Mouse (Mus musculus) neural tube, embryonic 12.5 days (tissue): Measurements from ENCODE around the gene Ankrd55. TPM values are rescaled to one million over a fixed set of nuclear protein-coding genes. Genes with fewer than 3 reads are reported as not detected.

Experiments
- ATAC-seq: fragments of 200-750 bp; cut with Nextera tagmentation; 2 replicates; pipeline ENCODE4 v1.8.0; 2017; ENCODE audit warnings: low read depth, mild to moderate bottlenecking, moderate TSS enrichment, moderate library complexity; ENCODE audit not compliant: low FRiP score
- H3K27ac ChIP-seq: fragments of 300-500 bp; sonication (generic); 2 replicates; pipeline ENCODE4 v1.5.1; 2016
- H3K27me3 ChIP-seq: fragments of 300-500 bp; sonication (generic); replicated peaks from 2 replicates; pipeline ENCODE4 v1.6.1; 2016; ENCODE audit warnings: mild to moderate bottlenecking
- H3K36me3 ChIP-seq: fragments of 300-500 bp; sonication (generic); 2 replicates; pipeline ENCODE4 v1.6.1; 2016; ENCODE audit warnings: mild to moderate bottlenecking
- H3K4me1 ChIP-seq: fragments of 300-500 bp; sonication (generic); 2 replicates; pipeline ENCODE4 v1.6.1; 2016
- H3K4me2 ChIP-seq: fragments of 300-500 bp; sonication (generic); replicated peaks from 2 replicates; pipeline ENCODE4 v1.6.1; 2016; ENCODE audit warnings: mild to moderate bottlenecking
- H3K4me3 ChIP-seq: fragments of 300-500 bp; sonication (generic); 2 replicates; pipeline ENCODE4 v1.5.1; 2016
- H3K9ac ChIP-seq: fragments of 300-500 bp; sonication (generic); 2 replicates; pipeline ENCODE4 v1.6.1; 2016; ENCODE audit warnings: mild to moderate bottlenecking
- H3K9me3 ChIP-seq: fragments of 300-500 bp; sonication (generic); 2 replicates; pipeline ENCODE4 v1.6.1; 2016; ENCODE audit warnings: mild to moderate bottlenecking
- WGBS: fragments of 180-500 bp; shearing (Covaris S2); methylation state at CpG from one replicate; pipeline ENCODE4 v1.1.7; 2016; 5-methylcytosine and 5-hydroxymethylcytosine counted together
- polyA plus RNA-seq: library from polyadenylated mRNA; unstranded; fragments of >200 nt; fragmentation: Nextera tagmentation; extraction: Ambion mirVana; gene quantifications from 2 replicates; pipeline ENCODE4 v1.2.1, GENCODE M21; 2016

Ankrd55 gene
- polyA plus RNA-seq, 1 experiment from 2014 or later = 3.5 TPM

GRCm38 (mm10) chr13:112410461-112410860 lies 122.2 kb downstream of the Ankrd55 start:
- no peaks in the 10 kb centered on the region for H3K9me3 ChIP-seq
- H3K36me3 ChIP-seq = no peaks in the 10 kb centered on the region
- no peaks in the 10 kb centered on the region for H3K27me3 ChIP-seq
- no peak for ATAC-seq
- H3K27ac ChIP-seq = no peak overlapping the region
- no peak overlapping the region for H3K4me2 ChIP-seq
- no peak overlapping the region for H3K4me3 ChIP-seq
- 97% methylated on average over 4 of the region's 4 CpGs for WGBS
- no peaks in the 10 kb centered on the region for H3K4me1 ChIP-seq
- no peak overlapping the region for H3K9ac ChIP-seq

- 79% methylated on average over 5 of the region's 5 CpGs for WGBS
- no peak overlapping the region for H3K4me2 ChIP-seq
- no peaks in the 10 kb centered on the region for H3K36me3 ChIP-seq
- H3K9ac ChIP-seq = no peak overlapping the region
- H3K9me3 ChIP-seq = no peaks in the 10 kb centered on the region
- H3K27ac ChIP-seq = no peak overlapping the region
- ATAC-seq = no peak
- H3K27me3 ChIP-seq = no peaks in the 10 kb centered on the region
- no peak overlapping the region for H3K4me3 ChIP-seq
- H3K4me1 ChIP-seq = peaks cover under 1% of the 10 kb centered on the region; the same call in 1 of the 2 replicates
Observed at GRCm38 (mm10) chr13:112411216-112411822, 123.1 kb downstream of the Ankrd55 start.

GRCm38 (mm10) chr13:112412251-112412650 lies 124.0 kb downstream of the Ankrd55 start:
- H3K4me3 ChIP-seq = no peak overlapping the region
- peaks cover 7% of the 10 kb centered on the region; the same call in 1 of the 2 replicates for H3K4me1 ChIP-seq
- 81% methylated on average over 3 of the region's 3 CpGs for WGBS
- no peak overlapping the region for H3K4me2 ChIP-seq
- no peak overlapping the region for H3K27ac ChIP-seq
- no peaks in the 10 kb centered on the region for H3K36me3 ChIP-seq
- ATAC-seq = no peak
- no peaks in the 10 kb centered on the region for H3K9me3 ChIP-seq
- no peak overlapping the region for H3K9ac ChIP-seq
- H3K27me3 ChIP-seq = no peaks in the 10 kb centered on the region

- no peak overlapping the region for H3K4me3 ChIP-seq
- H3K9ac ChIP-seq = no peak overlapping the region
- no peak overlapping the region for H3K4me2 ChIP-seq
- 77% methylated on average over 5 of the region's 5 CpGs for WGBS
- no peaks in the 10 kb centered on the region for H3K36me3 ChIP-seq
- H3K4me1 ChIP-seq = peaks cover 7% of the 10 kb centered on the region; the same call in 1 of the 2 replicates
- no peaks in the 10 kb centered on the region for H3K27me3 ChIP-seq
- H3K27ac ChIP-seq = no peak overlapping the region
- ATAC-seq = no peak
- no peaks in the 10 kb centered on the region for H3K9me3 ChIP-seq
Observed at GRCm38 (mm10) chr13:112412824-112413223, 124.6 kb downstream of the Ankrd55 start.

- no peak overlapping the region for H3K4me3 ChIP-seq
- H3K9ac ChIP-seq = no peak overlapping the region
- no peaks in the 10 kb centered on the region for H3K36me3 ChIP-seq
- no peaks in the 10 kb centered on the region for H3K9me3 ChIP-seq
- no peaks in the 10 kb centered on the region for H3K27me3 ChIP-seq
- no peak overlapping the region for H3K27ac ChIP-seq
- H3K4me1 ChIP-seq = peaks cover 7% of the 10 kb centered on the region; the same call in 1 of the 2 replicates
- no peak for ATAC-seq
- no peak overlapping the region for H3K4me2 ChIP-seq
- 85% methylated on average over 8 of the region's 8 CpGs for WGBS
Observed at GRCm38 (mm10) chr13:112413611-112414010, 125.4 kb downstream of the Ankrd55 start.

- no peaks in the 10 kb centered on the region for H3K9me3 ChIP-seq
- H3K36me3 ChIP-seq = no peaks in the 10 kb centered on the region
- 80% methylated on average over 6 of the region's 6 CpGs for WGBS
- no peak overlapping the region for H3K4me3 ChIP-seq
- H3K27me3 ChIP-seq = no peaks in the 10 kb centered on the region
- peaks cover 7% of the 10 kb centered on the region; the same call in 1 of the 2 replicates for H3K4me1 ChIP-seq
- H3K4me2 ChIP-seq = no peak overlapping the region
- no peak overlapping the region for H3K9ac ChIP-seq
- no peak overlapping the region for H3K27ac ChIP-seq
- ATAC-seq = no peak
Observed at GRCm38 (mm10) chr13:112415896-112416295, 127.6 kb downstream of the Ankrd55 start.

GRCm38 (mm10) chr13:112416410-112417162 lies 128.3 kb downstream of the Ankrd55 start:
- Histone ChIP-seq H3K4me3 (no peak overlapping the region), H3K4me2 (no peak overlapping the region), H3K9me3 (no peaks in the 10 kb centered on the region), H3K9ac (no peak overlapping the region), H3K27ac (no peak overlapping the region), H3K4me1 (peaks cover 7% of the 10 kb centered on the region; the same call in 1 of the 2 replicates), H3K36me3 (no peaks in the 10 kb centered on the region), H3K27me3 (no peaks in the 10 kb centered on the region)
- ATAC-seq = no peak
- 16% methylated on average over 8 of the region's 8 CpGs for WGBS

- no peaks in the 10 kb centered on the region for H3K27me3 ChIP-seq
- WGBS = 34% methylated on average over 4 of the region's 4 CpGs
- H3K4me3 ChIP-seq = no peak overlapping the region
- H3K9ac ChIP-seq = no peak overlapping the region
- H3K4me1 ChIP-seq = peaks cover 7% of the 10 kb centered on the region; the same call in 1 of the 2 replicates
- H3K4me2 ChIP-seq = no peak overlapping the region
- ATAC-seq = no peak
- no peak overlapping the region for H3K27ac ChIP-seq
- H3K36me3 ChIP-seq = no peaks in the 10 kb centered on the region
- H3K9me3 ChIP-seq = no peaks in the 10 kb centered on the region
Observed at GRCm38 (mm10) chr13:112417163-112417523, 128.9 kb downstream of the Ankrd55 start.

- H3K9ac ChIP-seq = no peak overlapping the region
- WGBS = 77% methylated on average over 2 of the region's 2 CpGs
- H3K4me3 ChIP-seq = no peak overlapping the region
- H3K4me2 ChIP-seq = no peak overlapping the region
- H3K27me3 ChIP-seq = no peaks in the 10 kb centered on the region
- no peaks in the 10 kb centered on the region for H3K9me3 ChIP-seq
- H3K36me3 ChIP-seq = no peaks in the 10 kb centered on the region
- ATAC-seq = no peak
- peaks cover 7% of the 10 kb centered on the region; the same call in 1 of the 2 replicates for H3K4me1 ChIP-seq
- no peak overlapping the region for H3K27ac ChIP-seq
Observed at GRCm38 (mm10) chr13:112417861-112418423, 129.7 kb downstream of the Ankrd55 start.

- Histone ChIP-seq H3K27ac (no peak overlapping the region), H3K4me2 (no peak overlapping the region), H3K4me3 (no peak overlapping the region), H3K4me1 (peaks cover 7% of the 10 kb centered on the region; the same call in 1 of the 2 replicates), H3K27me3 (no peaks in the 10 kb centered on the region), H3K9ac (no peak overlapping the region), H3K36me3 (no peaks in the 10 kb centered on the region), H3K9me3 (no peaks in the 10 kb centered on the region)
- WGBS = 93% methylated on average over 4 of the region's 4 CpGs
- ATAC-seq = no peak
Observed at GRCm38 (mm10) chr13:112418595-112418994, 130.3 kb downstream of the Ankrd55 start.

- no peaks in the 10 kb centered on the region for H3K36me3 ChIP-seq
- H3K4me2 ChIP-seq = no peak overlapping the region
- 89% methylated on average over 2 of the region's 2 CpGs for WGBS
- no peaks in the 10 kb centered on the region for H3K4me1 ChIP-seq
- H3K27ac ChIP-seq = no peak overlapping the region
- ATAC-seq = no peak
- no peak overlapping the region for H3K4me3 ChIP-seq
- H3K9ac ChIP-seq = no peak overlapping the region
- no peaks in the 10 kb centered on the region for H3K27me3 ChIP-seq
- H3K9me3 ChIP-seq = no peaks in the 10 kb centered on the region
Observed at GRCm38 (mm10) chr13:112424212-112424611, 136.0 kb downstream of the Ankrd55 start.

- Histone ChIP-seq H3K27me3 (no peaks in the 10 kb centered on the region), H3K4me3 (no peak overlapping the region), H3K4me1 (no peaks in the 10 kb centered on the region), H3K9ac (no peak overlapping the region), H3K36me3 (no peaks in the 10 kb centered on the region), H3K4me2 (no peak overlapping the region), H3K27ac (no peak overlapping the region), H3K9me3 (no peaks in the 10 kb centered on the region)
- no peak for ATAC-seq
- WGBS = 85% methylated on average over 7 of the region's 7 CpGs
Observed at GRCm38 (mm10) chr13:112424635-112425034, 136.4 kb downstream of the Ankrd55 start.
